Mouse (Mus musculus) cerebellum, postnatal 25 days (tissue): ENCODE data around the gene Rps6kc1.

Experiments
- DNase-seq, 2 experiments: peaks; one replicate each; pipeline ENCODE4 v3.0.0; 2021; ENCODE audit warnings: mixed read lengths in 2 of 2

Rps6kc1 gene

DNA sequence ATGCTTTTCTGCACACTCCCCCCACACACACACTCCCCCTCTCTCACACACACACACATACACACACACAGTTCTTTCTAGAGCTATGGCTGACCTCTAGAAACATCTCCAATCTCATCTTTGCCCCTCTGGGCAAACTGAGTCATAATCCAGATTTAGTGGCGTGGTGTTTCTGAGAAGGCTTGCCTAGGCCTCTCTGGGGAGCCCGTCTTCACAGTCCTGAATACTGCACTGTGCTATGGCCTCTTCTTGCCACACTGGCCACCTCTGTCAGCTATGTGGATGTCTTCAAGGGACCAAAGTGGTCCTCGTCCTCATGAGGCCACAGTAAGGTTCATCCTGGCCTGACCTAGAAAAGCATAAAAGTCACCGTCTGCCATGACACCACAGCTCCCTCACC, 247.6 kb downstream of the Rps6kc1 start:
- peak in 1 of 2 experiments; percentile 0 for DNase-seq

DNA sequence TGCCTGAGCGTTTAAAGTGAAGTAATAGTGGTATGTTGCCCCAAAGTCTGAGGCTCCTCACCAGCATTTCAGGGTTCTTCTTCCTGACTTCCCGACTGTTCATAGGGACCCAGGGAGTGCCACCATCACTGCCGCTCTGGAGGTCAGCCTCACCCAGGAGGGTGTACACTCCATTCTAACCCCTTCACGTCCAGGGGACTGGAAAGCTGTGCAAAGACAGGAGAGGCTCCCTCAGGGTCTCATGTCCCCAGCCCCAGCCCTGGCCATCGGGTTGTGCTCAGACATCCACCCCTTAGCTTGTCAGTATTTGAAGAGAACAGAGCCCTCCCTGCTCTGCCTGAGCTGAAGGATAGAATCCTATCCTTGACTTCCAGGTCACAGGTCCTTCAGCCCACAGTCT, 248.8 kb downstream of the Rps6kc1 start:
- peak in 1 of 2 experiments; percentile 0 for DNase-seq

DNA sequence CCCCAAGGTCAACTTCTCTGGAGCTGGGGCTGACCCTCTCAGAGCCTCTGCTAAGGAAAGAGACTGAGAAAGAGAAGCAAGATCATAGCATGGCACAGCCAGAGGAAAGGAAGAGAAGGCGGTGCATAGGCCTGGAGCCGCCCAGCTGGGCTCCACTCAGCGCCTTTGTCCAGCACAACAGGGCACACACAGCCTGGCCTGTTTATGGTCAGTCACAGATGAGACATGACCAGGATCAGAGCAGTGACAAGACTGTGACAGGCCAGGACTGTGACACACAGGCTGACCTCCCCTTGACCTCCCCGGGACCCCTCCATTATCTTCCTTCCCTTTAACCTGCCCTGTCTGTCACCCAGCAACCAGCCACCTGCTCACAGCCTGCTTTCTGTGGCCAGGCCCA, 249.8 kb downstream of the Rps6kc1 start:
- no peak for DNase-seq

DNA sequence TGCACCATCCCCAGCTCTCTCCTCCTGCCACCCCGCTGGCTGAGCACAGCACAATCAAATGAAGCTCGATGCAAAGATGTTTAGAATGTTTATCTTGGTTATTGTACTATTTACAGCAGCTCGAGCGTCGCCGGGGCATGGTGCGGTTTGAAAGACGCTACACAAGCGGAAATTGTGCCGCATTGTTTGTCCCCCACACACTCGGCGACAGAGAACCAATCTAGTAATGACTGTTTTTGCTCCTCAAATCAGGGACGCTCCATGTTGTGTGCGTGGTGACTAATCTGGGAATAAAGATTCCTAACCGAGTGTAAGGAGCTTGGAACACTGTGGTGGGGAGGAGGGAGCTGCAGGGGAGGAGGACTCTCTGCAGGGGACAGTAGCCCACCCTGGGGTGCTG, 250.3 kb downstream of the Rps6kc1 start:
- DNase-seq: no peak

DNA sequence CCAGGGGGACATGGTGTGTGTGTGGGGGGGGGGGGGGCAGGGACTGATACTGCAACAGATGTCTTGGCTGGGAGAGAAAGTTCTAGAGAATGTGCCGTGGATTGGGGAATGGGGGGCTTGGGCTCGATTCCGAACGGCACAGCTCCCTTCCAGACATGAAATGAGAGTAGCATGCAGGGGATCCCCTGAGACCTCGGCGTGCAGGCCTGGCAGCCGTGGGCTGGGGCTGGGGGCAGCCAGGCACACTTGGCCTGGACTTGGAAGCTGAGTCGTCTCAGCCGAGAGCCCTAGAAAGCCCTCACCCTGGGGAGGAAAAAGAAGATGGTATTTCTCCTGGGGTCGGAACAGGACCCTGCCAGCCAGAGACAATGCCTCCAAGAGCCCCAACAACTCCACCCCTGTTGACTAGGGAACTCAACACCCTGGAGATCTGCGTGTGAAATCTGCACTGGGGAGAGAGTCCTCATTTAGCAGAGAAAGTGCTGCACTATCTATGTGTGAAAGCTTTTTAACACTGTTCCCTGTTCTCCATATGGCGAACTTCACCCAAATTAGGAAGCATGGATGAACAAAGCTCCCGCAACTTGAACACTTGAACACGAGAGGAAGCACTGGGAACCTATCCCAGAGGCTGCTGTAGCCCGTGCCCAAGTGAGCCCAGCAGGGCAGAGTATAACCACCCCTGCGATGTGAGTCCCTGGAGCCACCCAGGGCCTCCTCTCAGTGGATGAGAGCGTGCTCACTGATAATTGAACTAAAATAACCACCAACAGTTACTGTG, 251.7 kb downstream of the Rps6kc1 start:
- no peak for DNase-seq

DNA sequence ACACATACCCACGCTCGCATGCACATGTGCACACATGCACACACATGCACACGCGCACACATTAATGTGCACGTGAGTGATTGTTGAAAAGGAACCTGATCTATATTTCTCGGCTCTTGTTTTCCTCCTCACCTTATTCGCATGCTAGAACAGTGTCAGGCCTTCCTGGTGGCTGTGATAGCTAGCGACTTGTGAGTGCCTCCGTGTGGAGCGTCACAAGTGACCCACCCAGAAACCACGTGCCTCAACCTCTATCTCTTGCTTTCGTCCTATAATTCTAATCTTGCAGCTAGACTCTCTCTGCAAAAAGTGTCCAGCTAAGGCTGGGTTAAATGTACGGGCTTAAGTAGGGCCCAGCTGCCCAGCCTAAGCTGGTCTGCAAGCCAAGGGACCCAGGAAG, 253.3 kb downstream of the Rps6kc1 start:
- DNase-seq: no peak

DNA sequence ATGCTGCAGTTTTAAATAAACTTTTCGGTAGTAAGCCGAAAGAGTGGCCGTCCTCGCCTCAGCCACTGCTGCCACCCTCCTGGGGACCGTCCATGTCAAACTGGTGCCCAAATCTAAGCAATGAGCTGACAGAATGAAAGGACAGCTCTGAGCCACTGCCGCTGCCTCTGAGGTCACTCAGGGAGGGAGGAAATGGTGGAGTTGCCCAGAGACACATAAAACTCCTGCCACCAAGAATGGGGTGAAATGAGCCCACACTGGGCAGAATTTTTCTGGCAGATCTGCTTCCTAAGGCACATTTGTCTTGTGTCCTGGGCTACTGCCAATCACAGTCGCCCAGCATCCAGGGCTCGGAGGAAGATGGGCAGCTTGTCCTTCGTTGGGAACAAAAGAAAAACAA, 255.5 kb downstream of the Rps6kc1 start:
- peak in 1 of 2 experiments; percentile 28 for DNase-seq

DNA sequence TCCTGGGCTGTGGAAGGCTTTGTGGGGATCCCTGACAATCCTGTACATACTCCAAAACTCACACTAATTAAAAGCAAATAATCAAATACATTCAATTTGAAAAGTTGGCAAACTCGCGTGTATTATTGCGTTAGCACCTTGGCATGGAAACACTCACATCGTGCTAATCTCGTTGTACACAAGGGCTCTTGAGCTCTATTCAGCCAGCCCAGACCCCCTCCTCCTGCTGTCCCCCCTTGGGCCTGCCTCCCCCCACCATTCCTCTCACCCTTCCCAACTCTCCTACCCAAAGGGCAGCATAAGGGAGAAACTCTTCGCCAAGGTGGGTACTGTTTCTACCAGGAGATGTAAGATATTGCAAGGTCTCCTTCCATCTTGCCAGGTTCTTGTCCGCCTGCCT, 255.9 kb downstream of the Rps6kc1 start:
- DNase-seq: no peak

DNA sequence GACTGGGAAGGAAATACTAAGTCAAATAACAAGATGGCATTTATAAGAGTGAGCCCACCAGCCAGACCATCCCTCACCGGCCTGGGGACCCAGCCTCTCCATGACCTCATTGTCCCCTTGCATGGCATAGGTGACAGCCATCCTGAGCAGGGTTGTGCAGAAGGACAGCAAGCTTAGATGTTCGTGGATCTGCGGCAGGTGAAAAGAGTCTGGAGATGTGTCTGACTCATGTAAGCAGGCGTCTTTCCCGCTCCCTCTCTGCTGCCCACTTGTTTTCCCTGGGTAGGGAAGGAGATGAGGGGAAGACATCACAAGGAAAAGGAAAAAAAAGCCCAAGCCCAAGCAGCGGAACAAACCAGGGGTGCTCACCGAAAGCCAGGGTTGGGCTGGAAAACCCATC, 256.5 kb downstream of the Rps6kc1 start:
- peak in 1 of 2 experiments; percentile 0 for DNase-seq

DNA sequence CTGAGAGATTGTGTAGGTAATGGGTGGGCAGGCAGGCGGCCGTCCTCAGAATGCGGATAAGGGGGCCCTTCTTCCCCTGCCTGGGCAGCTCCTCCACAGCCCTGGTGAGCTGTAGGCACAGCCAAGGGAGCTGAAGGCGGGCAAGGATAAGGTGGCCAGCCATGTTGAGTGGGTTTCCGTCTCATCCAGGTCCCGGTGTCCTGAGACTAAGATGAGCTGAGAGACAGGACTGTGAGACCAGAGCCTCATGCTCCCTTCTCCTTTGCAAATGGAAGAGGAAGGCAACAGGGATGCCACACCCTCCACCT, 256.9 kb downstream of the Rps6kc1 start:
- no peak for DNase-seq

DNA sequence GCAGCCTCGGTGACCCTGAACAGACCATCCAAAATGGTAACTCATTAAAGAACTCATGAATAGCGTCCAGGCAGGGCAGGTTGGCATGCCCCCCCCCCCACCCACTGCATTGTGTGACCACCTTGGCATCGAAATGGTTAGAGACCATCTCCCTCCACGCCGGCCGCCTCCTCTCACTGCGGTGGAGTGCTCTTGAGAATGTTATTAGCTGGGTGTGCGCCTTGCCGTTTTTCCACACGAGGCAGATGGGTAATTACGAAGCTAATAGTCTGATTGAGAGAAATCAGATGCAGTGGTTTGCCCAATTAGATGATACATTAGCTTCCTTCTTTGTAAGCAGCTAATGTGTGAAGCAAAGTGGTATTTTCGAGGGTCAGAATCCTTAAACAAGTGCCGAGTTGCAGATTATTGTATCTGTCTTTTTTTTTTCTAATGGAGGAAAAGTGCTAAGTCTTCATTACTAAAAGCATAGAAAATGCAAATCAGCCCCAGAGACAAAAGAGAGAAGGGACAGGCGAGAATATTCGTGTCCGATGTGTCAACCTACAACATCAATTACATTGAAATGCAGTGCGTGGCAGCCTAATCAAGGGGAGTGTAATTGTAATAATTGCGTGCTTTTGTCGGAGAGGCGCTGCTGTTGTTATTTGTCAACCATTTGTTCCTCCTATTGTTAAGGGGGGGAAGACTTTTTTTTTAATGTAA, 257.4 kb downstream of the Rps6kc1 start:
- peak in 1 of 2 experiments; percentile 0 for DNase-seq

DNA sequence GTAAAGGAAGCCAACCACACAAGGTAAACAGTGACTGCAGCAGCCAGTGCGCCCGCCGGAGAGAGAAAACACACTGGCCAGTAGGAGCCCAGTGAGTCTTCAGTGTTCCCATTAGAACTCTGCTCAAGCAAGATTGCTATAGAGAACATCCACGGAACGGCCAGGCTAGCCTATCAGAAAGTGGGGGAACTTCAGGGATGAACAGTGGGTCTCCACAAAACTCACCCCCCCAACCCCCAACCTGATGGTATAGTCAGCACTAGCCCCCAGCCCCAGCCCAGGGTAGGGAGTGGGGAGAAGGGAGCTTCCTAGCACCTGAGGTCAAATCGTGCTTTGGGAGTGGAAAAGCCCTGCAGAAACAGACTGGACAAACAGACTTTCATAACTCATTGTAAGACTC, 258.5 kb downstream of the Rps6kc1 start:
- DNase-seq: peak in 1 of 2 experiments; percentile 1
